Mouse (Mus musculus): ENCODE data around the gene Tmem269. TPM values are rescaled to one million over a fixed set of nuclear protein-coding genes. Genes with fewer than 3 reads are reported as not detected.

Gene Tmem269
- 0.59 TPM in 1 of 2 replicates, not detected in the other for total RNA-seq (2017)

DNA sequence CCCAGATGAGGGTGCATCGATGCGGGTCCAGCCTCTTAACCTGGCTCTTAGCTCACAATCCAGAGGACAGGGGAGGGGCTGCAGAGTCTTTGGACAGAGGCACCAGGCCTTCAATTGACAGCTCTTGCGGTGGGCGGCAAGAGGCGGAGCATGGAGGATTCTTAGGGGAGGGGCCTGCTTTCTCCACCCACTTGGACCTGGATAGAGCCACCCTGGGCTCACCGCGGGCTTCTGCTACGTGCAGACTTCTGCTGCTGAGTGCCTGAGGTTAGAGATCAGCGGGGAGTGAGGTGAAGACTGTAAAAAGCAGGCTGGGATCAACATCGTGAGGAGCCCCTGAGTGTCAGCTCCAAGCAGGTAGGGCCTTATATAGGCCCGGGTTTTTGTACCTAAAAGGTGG is at the start of gene Tmem269:
Gene Tmem269 (minus strand): TSS at position 49 of the 400 bp plus-strand sequence.
- 0 out of 2 replicates have a peak, but pooled peaks have one; percentile 46 for ATAC-seq (replicated peaks; ENCODE audit: low read depth, poor library complexity, severe bottlenecking)

DNA sequence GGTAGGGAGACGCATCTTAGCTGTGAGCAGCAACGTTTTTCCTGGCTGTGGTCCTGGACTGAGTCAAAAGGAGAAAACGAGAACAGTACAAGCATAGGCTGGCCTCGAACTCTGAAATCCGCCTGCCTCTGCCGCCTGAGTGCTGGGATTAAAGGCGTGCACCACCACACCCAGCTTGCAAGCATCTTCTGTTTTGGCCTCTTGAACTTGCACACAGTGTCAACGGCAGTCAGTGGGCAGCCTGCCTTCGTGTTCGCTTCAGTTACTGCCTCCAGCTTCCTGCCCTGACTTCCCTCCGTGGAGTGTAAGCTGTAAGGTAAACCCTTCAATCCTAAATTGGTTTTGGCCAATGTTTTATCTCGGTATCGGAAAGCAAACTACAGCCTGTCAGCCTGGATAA is 48.6 kb upstream of the Tmem269 start:
- ATAC-seq (replicated peaks; ENCODE audit: low read depth, poor library complexity, severe bottlenecking): no peak

DNA sequence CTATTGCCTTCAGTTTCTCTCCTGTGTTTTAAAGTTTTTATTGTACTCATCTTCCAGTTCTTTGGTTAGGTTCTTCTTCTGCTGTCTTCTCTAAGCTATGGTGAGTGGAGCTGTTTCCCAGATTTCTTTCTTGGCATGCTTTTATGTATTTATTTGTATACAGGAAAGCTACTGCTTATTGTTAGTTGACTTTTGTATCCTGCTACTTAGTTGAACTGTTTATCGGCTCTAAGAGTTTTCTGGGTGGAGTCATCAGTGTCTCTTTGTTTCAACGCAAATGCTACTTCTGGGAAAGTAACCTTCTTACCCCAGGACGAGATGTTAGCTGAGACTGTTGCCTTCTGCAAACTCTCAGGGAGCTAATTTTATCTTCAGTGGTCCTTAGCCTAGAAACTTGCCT is 45.4 kb upstream of the Tmem269 start:
- no peak for ATAC-seq (replicated peaks; ENCODE audit: low read depth, poor library complexity, severe bottlenecking)

DNA sequence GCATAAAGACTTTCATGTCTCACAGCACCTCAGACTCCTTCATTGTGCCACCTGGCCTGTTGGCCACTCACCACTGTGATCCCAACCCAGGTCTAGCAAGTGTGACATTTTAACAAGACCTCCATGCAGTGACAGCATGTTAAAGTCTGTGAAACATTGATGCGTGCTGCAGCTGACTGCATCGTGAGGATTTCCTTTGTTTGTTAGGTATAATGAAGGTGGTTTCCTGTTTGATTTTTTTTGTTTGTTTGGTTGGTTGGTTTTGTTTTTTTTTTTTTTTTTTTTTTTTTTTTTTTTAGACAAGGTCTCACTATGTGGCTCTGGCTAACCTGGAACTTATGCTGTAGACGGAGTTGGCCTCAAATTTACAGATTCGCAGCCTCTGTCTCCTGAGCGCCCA is 44.5 kb upstream of the Tmem269 start:
- no peak for ATAC-seq (replicated peaks; ENCODE audit: low read depth, poor library complexity, severe bottlenecking)

DNA sequence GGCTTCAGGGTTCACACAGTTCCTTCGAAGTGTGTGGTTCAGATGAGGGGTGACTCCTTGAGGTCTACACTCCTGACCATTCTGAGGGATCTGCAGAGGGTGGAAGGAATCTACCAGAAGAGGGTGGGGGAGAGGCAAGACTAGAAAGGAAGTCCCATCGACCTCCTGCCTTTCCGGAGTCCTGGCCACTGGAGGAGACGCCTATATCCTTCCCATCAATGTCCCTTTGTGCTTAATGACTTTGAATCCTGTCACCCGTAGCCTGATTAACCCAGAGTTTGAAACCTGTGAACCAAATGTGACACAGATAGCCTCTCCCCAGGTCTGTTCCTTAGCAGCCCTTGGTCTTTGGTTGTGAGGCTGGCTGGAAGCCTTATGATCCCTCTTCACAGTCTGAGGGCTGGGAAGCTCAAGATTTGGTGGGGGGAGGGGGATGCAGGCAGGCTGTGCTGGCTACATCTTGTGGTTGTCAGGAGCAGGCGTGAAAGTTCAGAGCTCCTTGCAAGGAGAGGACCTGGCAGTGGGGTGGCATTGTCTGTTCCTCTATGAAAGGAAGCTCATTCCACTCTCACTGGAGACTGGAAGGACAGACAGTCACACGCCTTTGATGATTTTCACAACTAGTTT is 43.2 kb upstream of the Tmem269 start:
- no peak for ATAC-seq (replicated peaks; ENCODE audit: low read depth, poor library complexity, severe bottlenecking)

DNA sequence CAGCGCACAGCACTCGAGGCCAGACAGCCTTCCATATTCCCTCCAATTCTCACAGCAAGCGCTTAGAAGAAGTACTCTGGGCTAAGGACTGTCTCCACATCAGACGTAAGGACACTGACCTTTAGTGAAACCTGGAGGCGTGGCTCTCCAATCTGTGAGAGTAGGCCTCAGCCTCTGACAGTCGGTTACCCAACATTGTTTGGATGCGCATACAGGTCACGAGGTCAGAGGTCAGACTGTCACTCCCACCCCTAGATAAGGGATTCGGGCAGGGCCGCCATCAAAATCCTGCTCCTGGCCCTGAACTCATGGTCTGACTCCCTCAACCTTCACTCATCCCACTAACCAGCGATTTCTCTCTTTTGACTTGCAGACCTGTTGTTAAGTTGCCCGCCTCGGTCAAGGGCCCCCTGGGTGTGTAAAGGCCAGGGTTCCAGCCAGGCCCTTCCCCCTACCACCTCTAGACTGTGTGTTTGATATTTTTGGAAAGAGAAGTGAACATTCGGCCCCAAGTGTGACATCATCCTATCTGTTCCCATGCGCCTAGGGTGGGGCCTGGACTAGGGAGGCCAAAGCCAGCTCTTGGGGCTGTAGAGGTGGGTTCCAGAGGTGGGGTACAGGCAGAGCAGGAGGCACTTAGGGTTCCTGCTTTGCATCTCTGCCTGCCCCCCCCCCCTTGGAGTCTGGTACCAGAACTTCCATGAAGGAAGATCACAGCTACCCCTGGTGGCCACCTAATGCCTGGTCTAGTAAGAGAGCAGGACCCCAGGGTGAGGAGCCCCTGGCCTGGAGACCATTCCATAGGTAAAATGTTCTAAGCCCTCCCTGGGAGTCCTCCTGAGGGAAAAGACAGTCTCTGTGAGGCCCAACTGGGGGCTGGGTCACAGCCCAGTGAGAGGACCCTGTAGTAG is 41.6 kb upstream of the Tmem269 start:
- ATAC-seq (replicated peaks; ENCODE audit: low read depth, poor library complexity, severe bottlenecking): no peak

DNA sequence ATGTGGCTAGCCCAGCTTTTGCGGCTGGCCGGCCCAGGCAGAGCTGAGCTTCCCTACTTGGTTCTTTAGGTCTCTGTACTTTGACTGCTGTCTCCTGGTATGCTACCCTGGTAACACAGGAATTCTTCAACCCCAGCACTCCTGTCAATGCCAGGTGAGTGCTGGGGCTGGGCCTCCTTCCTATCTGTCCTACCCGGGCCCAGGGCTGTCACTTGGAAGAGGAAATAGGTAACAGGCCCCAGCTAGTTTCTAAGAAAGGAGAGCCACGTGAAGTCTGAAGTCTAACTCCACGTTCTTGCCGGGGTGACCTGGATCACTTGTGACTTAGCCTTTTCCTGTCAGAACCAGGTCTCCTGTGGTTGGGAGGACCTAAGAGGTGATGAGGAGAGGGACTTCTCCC is 39.1 kb upstream of the Tmem269 start:
- no peak for ATAC-seq (replicated peaks; ENCODE audit: low read depth, poor library complexity, severe bottlenecking)

DNA sequence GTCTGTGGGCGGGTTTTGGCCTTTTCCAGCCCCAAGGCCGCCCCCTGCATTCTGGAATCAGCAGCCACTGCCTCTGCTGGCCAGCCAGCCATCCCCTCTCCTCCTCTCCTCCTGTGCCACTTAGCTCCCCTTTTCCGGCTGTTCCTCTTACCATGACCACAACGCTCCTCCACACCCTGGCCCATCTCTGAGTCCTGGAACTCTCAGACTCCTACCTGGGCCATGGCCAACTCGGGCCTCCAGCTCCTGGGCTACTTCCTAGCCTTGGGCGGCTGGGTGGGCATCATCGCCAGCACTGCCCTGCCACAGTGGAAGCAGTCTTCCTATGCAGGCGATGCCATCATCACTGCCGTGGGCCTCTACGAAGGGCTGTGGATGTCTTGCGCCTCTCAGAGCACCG is 37.3 kb upstream of the Tmem269 start, which contains the start of gene Cldn19:
Gene Cldn19 (plus strand): TSS at position 64 of the 400 bp plus-strand sequence.
- ATAC-seq (replicated peaks; ENCODE audit: low read depth, poor library complexity, severe bottlenecking): no peak

DNA sequence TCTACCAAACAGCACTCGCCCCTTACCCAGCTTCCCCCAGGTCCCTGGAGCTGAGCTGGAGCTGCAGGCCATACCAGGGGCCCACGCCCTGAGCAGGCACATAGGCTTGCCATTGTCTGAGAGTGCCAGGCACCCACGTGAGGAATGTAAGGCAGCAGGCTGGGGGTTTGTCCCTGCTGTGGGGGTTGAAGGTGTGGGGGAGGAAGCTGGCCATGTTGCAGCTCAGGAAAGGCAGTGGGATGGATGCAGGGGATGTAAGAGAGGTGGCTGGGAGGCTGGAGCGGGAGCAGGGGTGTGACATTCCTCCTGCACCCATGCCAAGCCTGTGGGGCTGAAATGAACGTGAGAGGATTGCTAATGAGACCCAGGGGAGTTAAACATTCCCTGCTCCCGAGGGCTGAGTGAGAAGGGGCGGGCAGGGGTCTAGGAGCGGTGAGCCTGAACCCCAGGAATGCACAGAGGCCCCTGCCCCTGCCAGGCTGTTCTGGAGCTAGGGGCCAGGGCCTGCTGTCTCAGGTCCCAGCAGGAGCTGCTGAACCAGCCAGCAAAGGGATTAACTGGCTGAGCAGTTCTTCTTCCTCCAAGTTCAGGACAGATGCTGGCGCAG is 36.1 kb upstream of the Tmem269 start:
- no peak for ATAC-seq (replicated peaks; ENCODE audit: low read depth, poor library complexity, severe bottlenecking)

DNA sequence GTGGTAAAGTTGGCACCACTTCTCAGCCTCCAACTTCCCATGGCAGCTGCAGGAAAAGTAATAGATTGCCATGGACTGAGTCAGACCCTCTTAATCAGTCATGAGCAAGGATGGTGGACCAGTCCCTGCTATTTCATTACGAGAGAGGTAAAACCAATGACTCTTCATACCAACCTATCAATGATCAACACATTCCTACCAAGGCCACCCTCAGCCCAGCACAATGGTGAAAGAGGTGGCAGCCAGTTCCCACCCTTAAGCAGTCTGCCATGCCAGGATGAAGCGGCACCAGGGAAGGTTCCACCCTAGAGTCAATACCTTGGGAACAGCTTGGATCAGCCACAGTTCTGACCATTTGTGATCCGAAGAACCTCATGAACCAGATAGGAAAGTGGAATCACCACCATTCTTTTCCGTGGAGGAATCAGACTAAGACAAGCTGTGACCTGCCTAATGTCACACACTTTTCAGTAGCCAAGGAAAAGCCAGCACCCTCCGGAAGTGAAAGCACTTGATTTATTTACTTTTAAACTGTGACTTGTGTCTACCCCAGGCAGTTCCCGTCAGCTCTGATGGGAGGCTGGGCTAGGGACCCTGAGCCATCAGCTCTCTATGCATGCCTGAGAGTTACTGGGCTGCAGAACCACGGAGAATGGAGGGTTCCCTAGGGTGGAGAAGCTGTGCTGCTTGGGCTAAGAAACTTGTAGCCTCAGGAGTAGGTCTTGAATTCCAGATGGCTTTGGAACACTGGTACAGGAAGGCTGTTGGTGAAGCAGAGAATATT is 34.2 kb upstream of the Tmem269 start:
- ATAC-seq (replicated peaks; ENCODE audit: low read depth, poor library complexity, severe bottlenecking): no peak

DNA sequence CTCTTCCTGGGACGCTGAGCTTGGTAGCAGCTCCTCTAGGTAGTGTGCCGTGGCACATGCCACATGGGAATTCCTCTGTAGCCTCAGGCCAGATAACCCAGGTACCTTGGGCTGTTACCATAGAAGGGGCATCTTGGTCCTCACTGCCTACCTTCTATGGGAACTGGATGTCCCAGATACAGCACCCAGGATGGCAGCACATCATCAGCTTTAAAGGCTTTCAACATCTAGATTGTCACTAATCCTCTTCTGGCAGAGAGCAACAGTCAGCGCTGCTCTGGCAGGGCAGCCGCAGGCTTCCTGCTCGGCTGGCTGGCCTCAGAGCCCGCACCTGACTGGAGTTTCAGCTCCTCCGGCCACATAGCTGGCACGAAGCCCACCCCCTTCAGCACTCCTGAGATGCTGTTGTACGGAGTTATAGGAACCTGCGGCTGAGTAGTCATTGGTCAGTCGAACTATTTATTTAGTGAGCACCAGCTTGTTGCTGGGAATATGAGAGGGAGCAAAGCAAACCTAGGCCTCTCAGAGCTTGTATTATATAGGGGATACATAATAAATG is 30.5 kb upstream of the Tmem269 start:
- ATAC-seq (replicated peaks; ENCODE audit: low read depth, poor library complexity, severe bottlenecking): no peak

DNA sequence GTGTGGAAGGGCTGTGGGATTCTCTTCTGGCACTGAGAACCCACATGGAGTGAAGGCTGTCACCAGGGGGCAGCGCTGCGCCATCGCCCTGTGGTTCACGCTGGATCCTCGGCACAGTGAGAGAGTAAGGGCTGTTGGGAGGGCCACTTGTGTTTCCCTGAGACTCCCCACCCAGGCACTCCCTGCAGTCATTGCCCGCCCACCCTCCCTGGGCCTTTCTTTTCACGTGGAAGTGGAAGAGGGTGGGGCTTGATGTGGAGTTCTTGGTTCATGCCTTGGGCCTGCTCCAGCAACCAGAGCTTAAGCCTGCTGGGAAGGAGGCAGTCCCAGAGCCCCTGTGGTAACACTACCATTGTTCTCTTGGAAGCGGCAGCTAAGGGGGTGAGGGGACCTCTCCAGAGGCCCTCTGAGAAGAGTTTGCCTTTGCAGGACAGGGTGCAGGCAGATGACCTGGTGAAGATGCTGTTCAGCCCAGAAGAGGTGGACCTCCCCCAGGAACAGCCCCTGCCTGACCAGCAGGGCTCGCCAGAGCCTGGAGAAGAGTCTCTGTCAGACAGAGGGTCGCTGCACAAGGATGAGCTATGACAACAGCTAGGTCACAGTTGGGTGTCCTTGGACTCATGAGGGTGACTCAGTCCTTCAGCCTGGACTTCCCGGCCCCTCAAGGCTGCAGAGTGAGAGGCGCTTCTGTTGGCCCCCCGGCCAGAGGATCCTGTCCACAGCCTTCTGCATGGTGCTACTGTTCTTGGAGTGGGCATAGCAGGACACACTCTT is 29.6 kb upstream of the Tmem269 start:
- peak; percentile 90 for ATAC-seq (replicated peaks; ENCODE audit: low read depth, poor library complexity, severe bottlenecking)

DNA sequence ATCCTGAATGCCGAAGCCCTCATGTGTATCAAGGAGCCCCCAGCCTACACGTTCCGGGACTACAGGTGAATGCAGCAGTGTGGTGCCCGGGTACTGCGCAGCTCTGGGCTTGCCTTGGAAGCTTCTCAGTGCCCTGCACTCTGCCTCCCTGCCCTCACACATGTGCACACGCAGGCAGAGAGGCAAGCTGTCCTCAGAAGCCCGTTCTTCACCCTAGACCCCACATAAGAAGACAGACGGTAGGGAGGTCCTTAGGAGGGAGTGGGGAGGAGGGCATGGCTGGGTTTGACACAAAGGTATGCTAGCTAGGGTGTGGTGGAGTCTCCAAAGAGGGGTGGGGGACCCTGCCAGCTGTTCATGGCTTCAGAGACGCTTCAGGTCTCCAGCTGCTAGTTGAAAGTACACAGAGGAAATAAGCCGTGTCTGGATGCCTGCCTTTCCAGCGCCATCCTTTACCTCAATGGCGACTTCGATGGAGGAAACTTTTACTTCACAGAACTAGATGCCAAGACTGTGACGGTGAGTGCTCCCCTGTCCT is 28.7 kb upstream of the Tmem269 start:
- ATAC-seq (replicated peaks; ENCODE audit: low read depth, poor library complexity, severe bottlenecking): no peak

DNA sequence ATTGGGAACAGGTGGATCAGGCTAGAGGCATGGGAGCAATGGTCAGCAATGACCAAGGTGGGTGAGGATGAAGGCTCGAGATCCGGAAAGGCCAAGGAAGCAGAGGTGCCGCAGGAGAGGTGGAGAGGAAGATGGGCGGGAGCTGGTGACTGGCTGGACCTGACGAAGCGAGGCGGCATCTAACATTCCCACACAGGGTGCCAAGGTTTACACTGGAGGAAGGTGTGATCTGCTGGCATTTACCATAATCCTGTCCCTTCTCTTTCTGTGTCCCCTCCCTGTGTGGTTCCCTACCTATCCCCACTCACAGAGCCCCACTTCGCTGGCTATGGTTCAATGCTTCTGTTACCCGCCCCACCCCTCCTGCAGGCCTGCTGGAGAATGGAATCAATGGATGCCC is 27.9 kb upstream of the Tmem269 start:
- no peak for ATAC-seq (replicated peaks; ENCODE audit: low read depth, poor library complexity, severe bottlenecking)

DNA sequence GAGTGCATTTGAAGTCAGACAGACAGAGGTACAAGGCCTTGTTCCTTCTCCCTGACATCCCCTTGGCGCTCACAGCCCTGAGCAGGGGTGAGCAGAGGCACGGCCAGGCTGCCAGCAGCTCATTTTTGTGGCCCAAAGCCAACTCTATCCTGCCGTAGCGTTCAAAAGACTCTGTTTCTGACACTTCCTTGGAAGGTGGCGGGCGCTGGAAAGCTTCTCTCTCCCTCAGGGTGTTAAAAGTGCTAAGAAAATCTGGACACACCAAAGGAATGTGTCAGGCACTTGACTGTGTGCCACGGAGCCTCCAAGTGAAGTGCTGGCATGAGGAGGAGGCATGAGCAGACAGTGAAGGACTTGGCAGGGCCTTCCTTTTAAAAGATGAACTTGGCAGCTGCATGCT is 27.5 kb upstream of the Tmem269 start:
- ATAC-seq (replicated peaks; ENCODE audit: low read depth, poor library complexity, severe bottlenecking): no peak

DNA sequence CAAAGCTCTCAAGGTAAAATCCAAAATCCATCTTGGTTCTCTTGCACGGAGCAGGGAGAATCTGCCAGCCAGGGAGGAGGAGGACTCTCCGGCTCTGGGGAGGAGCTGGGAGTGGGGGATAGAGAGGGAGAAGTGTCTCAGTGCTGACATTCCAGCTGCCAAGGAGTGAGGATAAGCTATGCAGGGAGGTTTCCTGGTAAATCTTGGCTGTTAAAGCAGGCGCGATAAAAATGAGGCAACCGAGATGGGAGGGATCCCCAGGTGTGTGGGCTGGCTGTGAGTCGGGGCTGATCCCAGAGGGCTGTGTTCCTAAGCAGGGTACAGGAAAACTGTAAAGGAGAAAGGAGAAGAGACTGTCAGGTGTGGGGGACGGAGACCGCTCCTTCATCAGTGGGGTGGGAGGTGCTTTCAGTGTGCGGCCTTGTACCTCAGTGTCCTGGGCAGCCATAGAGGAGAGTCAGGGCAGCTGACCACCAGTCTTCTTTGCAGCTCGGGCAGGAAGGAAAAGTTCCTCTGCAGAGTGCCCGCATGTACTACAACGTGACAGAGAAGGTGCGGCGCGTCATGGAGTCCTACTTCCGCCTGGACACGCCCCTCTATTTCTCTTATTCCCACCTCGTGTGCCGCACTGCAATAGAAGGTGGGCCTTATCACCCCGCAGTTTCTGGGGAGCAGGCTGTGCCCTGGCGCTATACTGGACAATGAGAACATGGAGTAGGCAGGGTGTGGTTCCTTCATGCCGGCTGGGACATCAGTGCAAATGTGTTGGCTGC is 26.6 kb upstream of the Tmem269 start:
- no peak for ATAC-seq (replicated peaks; ENCODE audit: low read depth, poor library complexity, severe bottlenecking)

DNA sequence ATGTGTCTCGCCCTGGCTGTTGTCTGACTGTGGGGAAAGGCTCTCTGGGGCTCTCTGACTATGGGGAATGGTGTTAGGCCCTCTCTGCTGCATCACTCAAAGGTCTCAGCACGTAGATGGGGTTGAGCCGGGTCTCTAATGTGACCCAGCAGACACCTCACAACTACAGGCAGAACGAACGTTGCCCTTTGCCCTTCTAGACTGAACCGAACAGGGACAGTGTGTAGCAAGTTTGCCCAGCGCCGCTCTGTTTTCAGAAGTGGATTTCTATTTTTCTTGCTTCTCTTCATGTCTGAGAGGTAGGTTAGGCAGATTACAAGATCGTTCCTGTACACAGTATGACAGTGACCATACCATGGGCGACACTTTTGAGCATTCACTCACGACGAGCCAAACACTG is 24.6 kb upstream of the Tmem269 start:
- ATAC-seq (replicated peaks; ENCODE audit: low read depth, poor library complexity, severe bottlenecking): no peak

DNA sequence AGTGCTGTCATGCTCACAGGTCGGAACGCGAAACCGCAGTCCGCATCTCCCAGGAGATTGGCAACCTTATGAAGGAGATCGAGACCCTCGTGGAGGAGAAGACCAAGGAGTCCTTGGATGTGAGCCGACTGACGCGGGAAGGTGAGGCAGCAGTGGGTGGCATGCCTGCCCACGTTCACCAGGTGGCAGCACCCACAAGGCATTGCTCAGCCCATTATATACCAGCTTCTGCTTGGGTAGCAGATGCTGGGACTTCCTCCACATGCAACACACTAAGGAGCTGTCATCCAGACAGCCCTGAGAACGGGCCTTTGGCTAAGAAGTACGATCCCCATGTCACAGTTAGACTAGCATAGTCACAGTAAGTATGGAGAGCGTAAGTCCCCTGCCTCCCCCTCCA is 23.6 kb upstream of the Tmem269 start:
- ATAC-seq (replicated peaks; ENCODE audit: low read depth, poor library complexity, severe bottlenecking): peak; percentile 34; the same call in 1 of the 2 replicates

Measured in common myeloid progenitor, adult 5-6 weeks (primary cell).